Mouse (Mus musculus) embryonic facial prominence, embryonic 12.5 days (tissue): ENCODE results near the gene Tmem91. TPM values are rescaled to one million over a fixed set of nuclear protein-coding genes. Genes with fewer than 3 reads are reported as not detected.
A peak's percentile ranks its signal among the peaks of the same experiment; 100 is the strongest.
"Not testable (repeated sequence)": the region's sequence is repeated elsewhere in the genome, so short reads cannot be mapped to it uniquely, and the experiment has no call there.

Experiments
- ATAC-seq: fragments of 200-750 bp; cut with Nextera tagmentation; 2 replicates; pipeline ENCODE4 v1.8.0; 2017; ENCODE audit not compliant: insufficient number of reproducible peaks, insufficient read depth, low FRiP score, low TSS enrichment
- H3K27ac ChIP-seq: fragments of 300-500 bp; sonication (generic); 2 replicates; pipeline ENCODE4 v1.5.1; 2016; ENCODE audit warnings: mild to moderate bottlenecking
- H3K27me3 ChIP-seq: fragments of 300-500 bp; sonication (generic); 2 replicates; pipeline ENCODE4 v1.6.1; 2016; ENCODE audit warnings: mild to moderate bottlenecking, moderate library complexity
- H3K36me3 ChIP-seq: fragments of 300-500 bp; sonication (generic); 2 replicates; pipeline ENCODE4 v1.6.1; 2016; ENCODE audit warnings: mild to moderate bottlenecking
- H3K4me1 ChIP-seq: fragments of 300-500 bp; sonication (generic); 2 replicates; pipeline ENCODE4 v1.6.1; 2016
- H3K4me2 ChIP-seq: fragments of 300-500 bp; sonication (generic); replicated peaks from 2 replicates; pipeline ENCODE4 v1.6.1; 2016; ENCODE audit warnings: mild to moderate bottlenecking, moderate library complexity
- H3K4me3 ChIP-seq: fragments of 300-500 bp; sonication (generic); 2 replicates; pipeline ENCODE4 v1.5.1; 2016; ENCODE audit warnings: mild to moderate bottlenecking
- H3K9ac ChIP-seq: fragments of 300-500 bp; sonication (generic); 2 replicates; pipeline ENCODE4 v1.6.1; 2016; ENCODE audit warnings: mild to moderate bottlenecking, moderate library complexity
- H3K9me3 ChIP-seq: fragments of 300-500 bp; sonication (generic); 2 replicates; pipeline ENCODE4 v1.6.1; 2016; ENCODE audit warnings: mild to moderate bottlenecking, moderate library complexity
- WGBS: fragments of 180-500 bp; shearing (Covaris S2); methylation state at CpG from one replicate; pipeline ENCODE4 v1.1.7; 2016; 5-methylcytosine and 5-hydroxymethylcytosine counted together
- polyA plus RNA-seq: library from polyadenylated mRNA; unstranded; fragments of >200 nt; fragmentation: Nextera tagmentation; extraction: Ambion mirVana; gene quantifications from 2 replicates; pipeline ENCODE4 v1.2.1, GENCODE M21; 2016

Gene Tmem91
- polyA plus RNA-seq, result 3.7 and 3.8 TPM in 2 replicates

GRCm38 (mm10) chr7:25674719-25675300 lies at the start of gene Tmem91:
Tmem91 (minus strand) TSS chr7:25675166.
- ATAC-seq, result no peak
- H3K27me3 ChIP-seq, result peaks cover 40% of the 10 kb centered on the region

GRCm38 (mm10) chr7:25721776-25722175 lies 46.8 kb upstream of the Tmem91 start:
- not testable (repeated sequence) for H3K9ac ChIP-seq, ATAC-seq, H3K4me2 ChIP-seq, H3K4me3 ChIP-seq, H3K27me3 ChIP-seq, H3K9me3 ChIP-seq, H3K27ac ChIP-seq
- peaks cover 14% of the 10 kb centered on the region for H3K4me1 ChIP-seq
- peaks cover 59% of the 10 kb centered on the region for H3K36me3 ChIP-seq

More at GRCm38 (mm10) chr7:25674719-25675300, at the start of gene Tmem91:
- WGBS, result 2% methylated on average over 29 of the region's 29 CpGs
- Histone ChIP-seq H3K9me3 (no peaks in the 10 kb centered on the region), H3K4me2 (peak within 1 kb of the TSS; percentile 53), H3K4me1 (no peaks in the 10 kb centered on the region), H3K36me3 (no peaks in the 10 kb centered on the region), H3K4me3 (peak within 1 kb of the TSS; percentile 25), H3K9ac (no peak within 1 kb of the TSS), H3K27ac (no peak within 1 kb of the TSS)

- no peak for ATAC-seq
- H3K9me3 ChIP-seq, result no peaks in the 10 kb centered on the region
- no peak overlapping the region for H3K27ac ChIP-seq
- no peak overlapping the region for H3K4me2 ChIP-seq
- WGBS, result 90% methylated on average over 5 of the region's 5 CpGs
- H3K27me3 ChIP-seq, result no peaks in the 10 kb centered on the region
- no peak overlapping the region for H3K4me3 ChIP-seq
- H3K4me1 ChIP-seq, result peaks cover 14% of the 10 kb centered on the region
- H3K36me3 ChIP-seq, result peaks cover 56% of the 10 kb centered on the region
- H3K9ac ChIP-seq, result no peak overlapping the region
These were observed 45.8 kb upstream of the Tmem91 start for GRCm38 (mm10) chr7:25720760-25721159.

GRCm38 (mm10) chr7:25719761-25720610 lies 45.0 kb upstream of the Tmem91 start:
- peak overlapping the region; percentile 90; the same call in 1 of the 2 replicates for H3K4me2 ChIP-seq

GRCm38 (mm10) chr7:25718788-25719417 lies 43.9 kb upstream of the Tmem91 start, which contains the start of gene Ccdc97:
Ccdc97 (minus strand) TSS chr7:25719088.
- H3K4me1 ChIP-seq, result peaks cover 14% of the 10 kb centered on the region
- peak within 1 kb of the TSS; percentile 68 for H3K9ac ChIP-seq
- 5% methylated on average over 32 of the region's 32 CpGs for WGBS
- H3K27me3 ChIP-seq, result no peaks in the 10 kb centered on the region
- H3K4me2 ChIP-seq, result peak within 1 kb of the TSS; percentile 90
- no peaks in the 10 kb centered on the region for H3K9me3 ChIP-seq
- peak within 1 kb of the TSS; percentile 79 for H3K27ac ChIP-seq
- H3K4me3 ChIP-seq, result peak within 1 kb of the TSS; percentile 65
- H3K36me3 ChIP-seq, result peaks cover 56% of the 10 kb centered on the region
- peak; percentile 70 for ATAC-seq

More at GRCm38 (mm10) chr7:25719761-25720610, 45.0 kb upstream of the Tmem91 start:
- no peaks in the 10 kb centered on the region for H3K27me3 ChIP-seq
- peaks cover 56% of the 10 kb centered on the region for H3K36me3 ChIP-seq
- H3K4me3 ChIP-seq, result no peak overlapping the region
- H3K4me1 ChIP-seq, result peaks cover 14% of the 10 kb centered on the region
- peak overlapping the region; percentile 55; the same call in 1 of the 2 replicates for H3K27ac ChIP-seq
- no peaks in the 10 kb centered on the region for H3K9me3 ChIP-seq
- no peak for ATAC-seq
- H3K9ac ChIP-seq, result no peak overlapping the region
- WGBS, result 63% methylated on average over 10 of the region's 10 CpGs

GRCm38 (mm10) chr7:25717478-25717877 lies 42.5 kb upstream of the Tmem91 start:
- Histone ChIP-seq H3K4me1 (peaks cover 15% of the 10 kb centered on the region), H3K9me3 (no peaks in the 10 kb centered on the region), H3K27ac (no peak overlapping the region), H3K4me3 (peak overlapping the region; percentile 65; the same call in 1 of the 2 replicates), H3K4me2 (peak overlapping the region; percentile 90), H3K9ac (no peak overlapping the region), H3K36me3 (peaks cover 53% of the 10 kb centered on the region), H3K27me3 (no peaks in the 10 kb centered on the region)
- WGBS, result 86% methylated on average over 3 of the region's 3 CpGs
- no peak for ATAC-seq

- Histone ChIP-seq H3K9ac (no peak overlapping the region), H3K27ac (no peak overlapping the region), H3K27me3 (no peaks in the 10 kb centered on the region), H3K9me3 (no peaks in the 10 kb centered on the region), H3K4me1 (peaks cover 32% of the 10 kb centered on the region), H3K4me2 (no peak overlapping the region), H3K4me3 (no peak overlapping the region), H3K36me3 (peaks cover 41% of the 10 kb centered on the region)
- ATAC-seq, result no peak
- 95% methylated on average over 22 of the region's 22 CpGs for WGBS
These were observed 40.8 kb upstream of the Tmem91 start for GRCm38 (mm10) chr7:25715731-25716271.

- WGBS, result 97% methylated on average over 8 of the region's 8 CpGs
- H3K27ac ChIP-seq, result no peak overlapping the region
These were observed 39.6 kb upstream of the Tmem91 start for GRCm38 (mm10) chr7:25714581-25714980.

GRCm38 (mm10) chr7:25712801-25713200 lies 37.8 kb upstream of the Tmem91 start:
- Histone ChIP-seq H3K27ac (no peak overlapping the region), H3K27me3 (no peaks in the 10 kb centered on the region), H3K9ac (no peak overlapping the region), H3K9me3 (no peaks in the 10 kb centered on the region), H3K36me3 (peaks cover 38% of the 10 kb centered on the region), H3K4me2 (no peak overlapping the region), H3K4me3 (no peak overlapping the region), H3K4me1 (peaks cover 40% of the 10 kb centered on the region)
- no peak for ATAC-seq
- 88% methylated on average over 9 of the region's 9 CpGs for WGBS

More at GRCm38 (mm10) chr7:25714581-25714980, 39.6 kb upstream of the Tmem91 start:
- Histone ChIP-seq H3K4me3 (no peak overlapping the region), H3K36me3 (peaks cover 38% of the 10 kb centered on the region), H3K4me2 (no peak overlapping the region), H3K9ac (no peak overlapping the region), H3K4me1 (peaks cover 43% of the 10 kb centered on the region), H3K9me3 (no peaks in the 10 kb centered on the region), H3K27me3 (no peaks in the 10 kb centered on the region)
- ATAC-seq, result no peak

GRCm38 (mm10) chr7:25711731-25712197 lies 36.8 kb upstream of the Tmem91 start:
- Histone ChIP-seq H3K4me1 (peaks cover 42% of the 10 kb centered on the region), H3K27ac (peak overlapping the region; percentile 58), H3K4me3 (no peak overlapping the region), H3K36me3 (peaks cover 38% of the 10 kb centered on the region), H3K9me3 (no peaks in the 10 kb centered on the region), H3K4me2 (no peak overlapping the region), H3K9ac (no peak overlapping the region; the same call in 1 of the 2 replicates), H3K27me3 (no peaks in the 10 kb centered on the region)
- WGBS, result 7% methylated on average over 7 of the region's 7 CpGs
- peak; percentile 35 for ATAC-seq

- peaks cover 34% of the 10 kb centered on the region for H3K36me3 ChIP-seq
- H3K4me1 ChIP-seq, result peaks cover 42% of the 10 kb centered on the region
- H3K9ac ChIP-seq, result peak overlapping the region; percentile 38
- 0 out of 2 replicates have a peak overlapping the region, but pooled peaks have one; percentile 27 for H3K4me2 ChIP-seq
- H3K4me3 ChIP-seq, result no peak overlapping the region
- no peaks in the 10 kb centered on the region for H3K9me3 ChIP-seq
- peak overlapping the region; percentile 58 for H3K27ac ChIP-seq
- H3K27me3 ChIP-seq, result no peaks in the 10 kb centered on the region
- 62% methylated on average over 5 of the region's 5 CpGs for WGBS
- ATAC-seq, result no peak
These were observed 36.2 kb upstream of the Tmem91 start for GRCm38 (mm10) chr7:25711165-25711564.
